10 mouse cellular contexts compared by ENCODE assay signal in genomic region chr14:48651471-48652211, GRCm38 (mm10). TPM values are rescaled to one million over a fixed set of nuclear protein-coding genes. Genes with fewer than 3 reads are reported as not detected.
DNase-seq lines count a peak whose midpoint lies in the region; ATAC-seq and TF ChIP-seq lines count a peak whose summit lies in the region.
"Had no signal": no experiment of that assay in that cellular context is flagged by ENCODE, and none has a peak within 500 bp of the region (broad histone marks: within the 10 kb centered on the region; RNA-seq: fewer than 3 reads in every experiment).

No protein-coding gene starts in this region.

- peaks cover 69% of the 10 kb centered on the region for H3K27me3 ChIP-seq in forebrain, embryonic 10.5 days (ENCODE audit: poor library complexity, severe bottlenecking)
- H3K27me3 ChIP-seq in forebrain, postnatal 0 days (ENCODE audit: insufficient read depth, low read length): peaks cover 64% of the 10 kb centered on the region
- H3K27me3 ChIP-seq in neural tube, embryonic 12.5 days (replicated peaks): peaks cover 68% of the 10 kb centered on the region
- peaks cover 74% of the 10 kb centered on the region for H3K27me3 ChIP-seq in neural tube, embryonic 15.5 days (replicated peaks)
- peaks cover 54% of the 10 kb centered on the region for H3K27me3 ChIP-seq in limb, embryonic 11.5 days (ENCODE audit: control insufficient read depth, insufficient read depth, low read length)
- H3K27me3 ChIP-seq in stomach, postnatal 0 days (ENCODE audit: control insufficient read depth, insufficient read depth, low read length): peaks cover 26% of the 10 kb centered on the region; the same call in 1 of the 2 replicates

- no peaks in the 10 kb centered on the region for H3K36me3 ChIP-seq in forebrain, embryonic 10.5 days (replicated peaks)
- no peaks in the 10 kb centered on the region for H3K36me3 ChIP-seq in forebrain, postnatal 0 days (ENCODE audit: insufficient read depth)
- no peaks in the 10 kb centered on the region for H3K36me3 ChIP-seq in neural tube, embryonic 12.5 days
- no peaks in the 10 kb centered on the region for H3K36me3 ChIP-seq in neural tube, embryonic 15.5 days
- H3K36me3 ChIP-seq in limb, embryonic 11.5 days (ENCODE audit: control insufficient read depth, insufficient read depth, low read length): no peaks in the 10 kb centered on the region
- no peaks in the 10 kb centered on the region for H3K36me3 ChIP-seq in stomach, postnatal 0 days (ENCODE audit: control insufficient read depth, insufficient read depth, low read length)

- peaks cover 43% of the 10 kb centered on the region for H3K4me1 ChIP-seq in forebrain, embryonic 10.5 days
- no peaks in the 10 kb centered on the region for H3K4me1 ChIP-seq in forebrain, postnatal 0 days (ENCODE audit: insufficient read depth)
- peaks cover 4% of the 10 kb centered on the region for H3K4me1 ChIP-seq in neural tube, embryonic 12.5 days
- peaks cover 5% of the 10 kb centered on the region for H3K4me1 ChIP-seq in neural tube, embryonic 15.5 days
- H3K4me1 ChIP-seq in limb, embryonic 11.5 days (ENCODE audit: control insufficient read depth, insufficient read depth, low read length): no peaks in the 10 kb centered on the region
- H3K4me1 ChIP-seq in stomach, postnatal 0 days (replicated peaks; ENCODE audit: control insufficient read depth, insufficient read depth): no peaks in the 10 kb centered on the region

- peak overlapping the region; percentile 36 for H3K4me3 ChIP-seq in forebrain, embryonic 10.5 days
- no peak overlapping the region for H3K4me3 ChIP-seq in forebrain, postnatal 0 days (ENCODE audit: low read depth, low read length)
- no peak overlapping the region for H3K4me3 ChIP-seq in neural tube, embryonic 12.5 days
- no peak overlapping the region for H3K4me3 ChIP-seq in neural tube, embryonic 15.5 days (replicated peaks)
- no peak overlapping the region for H3K4me3 ChIP-seq in limb, embryonic 11.5 days (ENCODE audit: low read depth, low read length)
- H3K4me3 ChIP-seq in stomach, postnatal 0 days (ENCODE audit: low read depth, low read length): no peak overlapping the region

- H3K9me3 ChIP-seq in forebrain, embryonic 10.5 days: no peaks in the 10 kb centered on the region
- no peaks in the 10 kb centered on the region for H3K9me3 ChIP-seq in forebrain, postnatal 0 days (ENCODE audit: low read length)
- no peaks in the 10 kb centered on the region for H3K9me3 ChIP-seq in neural tube, embryonic 12.5 days
- no peaks in the 10 kb centered on the region for H3K9me3 ChIP-seq in neural tube, embryonic 15.5 days (replicated peaks)
- no peaks in the 10 kb centered on the region for H3K9me3 ChIP-seq in limb, embryonic 11.5 days (ENCODE audit: control insufficient read depth, low read length)
- H3K9me3 ChIP-seq in stomach, postnatal 0 days (ENCODE audit: control insufficient read depth, low read length): no peaks in the 10 kb centered on the region

- DNase-seq in forebrain, embryonic 10.5 days (ENCODE audit: extremely low spot score, low spot score): peak; percentile 55
- no peak for DNase-seq in forebrain, postnatal 0 days
- peak; percentile 37 for DNase-seq in limb, embryonic 11.5 days (ENCODE audit: low spot score)
- no peak for DNase-seq in stomach, postnatal 0 days (ENCODE audit: low spot score)
- DNase-seq in right cerebral cortex, postnatal 4 days: no peak
- no peak for DNase-seq in left cerebral cortex, adult 8-10 months (ENCODE audit: low spot score in 2 of 2)
- DNase-seq: gastrocnemius, postnatal 14 days had no signal

- TF ChIP-seq CTCF in forebrain, postnatal 0 days (IDR thresholded peaks at IDR 0.05; ENCODE audit: low read depth): no peak
- TF ChIP-seq CTCF in stomach, postnatal 0 days (IDR thresholded peaks at IDR 0.05; ENCODE audit: low read depth): no peak

- 4% methylated on average over 26 of the region's 26 CpGs for WGBS in forebrain, embryonic 10.5 days
- 8% methylated on average over 26 of the region's 26 CpGs for WGBS in forebrain, postnatal 0 days
- 2% methylated on average over 26 of the region's 26 CpGs for WGBS in neural tube, embryonic 12.5 days
- 2% methylated on average over 26 of the region's 26 CpGs for whole genome bisulfite sequencing in neural tube, embryonic 15.5 days
- WGBS in limb, embryonic 11.5 days: 2% methylated on average over 26 of the region's 26 CpGs
- WGBS in stomach, postnatal 0 days: 3% methylated on average over 26 of the region's 26 CpGs

- peak overlapping the region; percentile 66 for H3K27ac ChIP-seq in forebrain, embryonic 10.5 days
- H3K27ac ChIP-seq in forebrain, postnatal 0 days (ENCODE audit: low read depth, low read length): no peak overlapping the region
- no peak overlapping the region for H3K27ac ChIP-seq in neural tube, embryonic 12.5 days
- H3K27ac ChIP-seq in neural tube, embryonic 15.5 days (replicated peaks): no peak overlapping the region
- H3K27ac ChIP-seq in limb, embryonic 11.5 days (replicated peaks; ENCODE audit: low read depth, low read length): no peak overlapping the region
- H3K27ac ChIP-seq in stomach, postnatal 0 days (replicated peaks): no peak overlapping the region

- ATAC-seq in forebrain, postnatal 0 days: no peak
- ATAC-seq in neural tube, embryonic 12.5 days (ENCODE audit: low FRiP score, low read depth): peak; percentile 37; the same call in 1 of the 2 replicates
- ATAC-seq in neural tube, embryonic 15.5 days (ENCODE audit: low FRiP score): no peak; the same call in 1 of the 2 replicates
- no peak for ATAC-seq in limb, embryonic 11.5 days (ENCODE audit: insufficient number of reproducible peaks, low FRiP score, low TSS enrichment, low read depth)
- peak; percentile 10; the same call in 1 of the 2 replicates for ATAC-seq in stomach, postnatal 0 days (ENCODE audit: low FRiP score, low TSS enrichment)
- ATAC-seq: Patski had no signal

- no peak overlapping the region for H3K4me2 ChIP-seq in forebrain, postnatal 0 days (ENCODE audit: low read depth)
- peak overlapping the region; percentile 28; the same call in 1 of the 2 replicates for H3K4me2 ChIP-seq in neural tube, embryonic 12.5 days (replicated peaks)
- no peak overlapping the region; the same call in 1 of the 2 replicates for H3K4me2 ChIP-seq in neural tube, embryonic 15.5 days
- peak overlapping the region; percentile 7; the same call in 1 of the 2 replicates for H3K4me2 ChIP-seq in limb, embryonic 11.5 days (ENCODE audit: low read depth, severe bottlenecking)
- no peak overlapping the region for H3K4me2 ChIP-seq in stomach, postnatal 0 days (replicated peaks; ENCODE audit: low read depth)

- no peak overlapping the region for H3K9ac ChIP-seq in forebrain, postnatal 0 days
- no peak overlapping the region for H3K9ac ChIP-seq in neural tube, embryonic 12.5 days
- H3K9ac ChIP-seq in neural tube, embryonic 15.5 days (replicated peaks): no peak overlapping the region
- no peak overlapping the region for H3K9ac ChIP-seq in limb, embryonic 11.5 days (ENCODE audit: low read length)
- H3K9ac ChIP-seq in stomach, postnatal 0 days (ENCODE audit: low read length): no peak overlapping the region

- no peak for TF ChIP-seq EP300 in stomach, postnatal 0 days (optimal IDR thresholded peaks at IDR 0.05)

RNA-seq across cellular contexts. Expression of gene Otx2, which starts 22.0 kb away (rescaled TPM):
- polyA plus RNA-seq in forebrain, embryonic 10.5 days (2016; fragmentation: Nextera tagmentation; extraction: Ambion mirVana): 59.1 and 68.9 TPM in 2 replicates
- 11.6 and 15.0 TPM in 2 replicates for total RNA-seq in forebrain, postnatal 0 days (2014; rRNA removed)
- 7.2 and 12.9 TPM in 2 replicates for polyA plus RNA-seq in forebrain, postnatal 0 days (2015; fragmentation: Nextera tagmentation; extraction: Ambion mirVana)
- polyA plus RNA-seq in neural tube, embryonic 12.5 days (2016; fragmentation: Nextera tagmentation; extraction: Ambion mirVana): 0.09 TPM in 1 of 2 replicates, not detected in the other
- 0.14 TPM in 1 of 2 replicates, not detected in the other for polyA plus RNA-seq in neural tube, embryonic 15.5 days (2015; fragmentation: Nextera tagmentation; extraction: Ambion mirVana)
- polyA plus RNA-seq in limb, embryonic 11.5 days (2014; fragmentation: Nextera tagmentation; extraction: Ambion mirVana): not detected in 2 replicates
- polyA plus RNA-seq in stomach, postnatal 0 days (2015; fragmentation: Nextera tagmentation; extraction: Ambion mirVana): 0.07 TPM in 1 of 2 replicates, not detected in the other
- 1 to 10 TPM in 3 of 4 experiments, under 1 TPM in 1; 0.50 to 3.8 (median 1.9) TPM for total RNA-seq in left cerebral cortex, adult 8-10 months (2022)
- total RNA-seq: gastrocnemius, postnatal 14 days had no signal
- polyA plus RNA-seq: Patski had no signal

Comparison
In these comparisons a context has a peak if more than half of its experiments do, and no peak if none do; other contexts are left out.
1. DNase-seq: peak in forebrain, embryonic 10.5 days (single experiment) and limb, embryonic 11.5 days (single experiment); none in forebrain, postnatal 0 days (single experiment), stomach, postnatal 0 days (single experiment), right cerebral cortex, postnatal 4 days (single experiment) and left cerebral cortex, adult 8-10 months (0 of 2).
2. ATAC-seq: peak in neural tube, embryonic 12.5 days (single experiment) and stomach, postnatal 0 days (single experiment); none in forebrain, postnatal 0 days (single experiment), neural tube, embryonic 15.5 days (single experiment) and limb, embryonic 11.5 days (single experiment).
3. H3K4me2 ChIP-seq: peak in neural tube, embryonic 12.5 days (single experiment) and limb, embryonic 11.5 days (single experiment); none in forebrain, postnatal 0 days (single experiment), neural tube, embryonic 15.5 days (single experiment) and stomach, postnatal 0 days (single experiment).